Mouse (Mus musculus) midbrain, postnatal 0 days (tissue): ENCODE results near the gene Atoh8. TPM values are rescaled to one million over a fixed set of nuclear protein-coding genes. Genes with fewer than 3 reads are reported as not detected.

Experiments
- ATAC-seq: fragments of 200-750 bp; cut with Nextera tagmentation; 2 replicates; pipeline ENCODE4 v1.8.0; 2017; ENCODE audit warnings: moderate number of reproducible peaks, mild to moderate bottlenecking, moderate TSS enrichment, moderate library complexity; ENCODE audit not compliant: low FRiP score
- DNase-seq: peaks from one replicate; pipeline ENCODE4 v3.0.0-alpha.2; 2015; ENCODE audit warnings: low spot score
- H3K27ac ChIP-seq: fragments of 300-500 bp; sonication (generic); 2 replicates; pipeline ENCODE4 v1.5.1; 2014; ENCODE audit warnings: low read depth, mild to moderate bottlenecking, low read length, mixed read lengths
- H3K27me3 ChIP-seq: fragments of 300-500 bp; sonication (generic); 2 replicates; pipeline ENCODE4 v1.6.1; 2014; ENCODE audit warnings: low read length, control low read depth, mixed read lengths; ENCODE audit not compliant: insufficient read depth
- H3K36me3 ChIP-seq: fragments of 300-500 bp; sonication (generic); 2 replicates; pipeline ENCODE4 v1.6.1; 2014; ENCODE audit warnings: low read length, control low read depth, mixed read lengths; ENCODE audit not compliant: insufficient read depth
- H3K4me1 ChIP-seq: fragments of 300-500 bp; sonication (generic); 2 replicates; pipeline ENCODE4 v1.6.1; 2014; ENCODE audit warnings: mild to moderate bottlenecking, control low read depth, antibody characterized with exemption, low read length, mixed read lengths; ENCODE audit not compliant: insufficient read depth
- H3K4me2 ChIP-seq: fragments of 300-500 bp; sonication (generic); 2 replicates; pipeline ENCODE4 v1.6.1; 2014; ENCODE audit warnings: low read depth, mild to moderate bottlenecking, low read length, mixed read lengths; ENCODE audit not compliant: poor library complexity, severe bottlenecking
- H3K4me3 ChIP-seq: fragments of 300-500 bp; sonication (generic); 2 replicates; pipeline ENCODE4 v1.5.1; 2014; ENCODE audit warnings: low read depth, mild to moderate bottlenecking, low read length, moderate library complexity
- H3K9ac ChIP-seq: fragments of 300-500 bp; sonication (generic); replicated peaks from 2 replicates; pipeline ENCODE4 v1.6.1; 2014; ENCODE audit warnings: mild to moderate bottlenecking, low read length, moderate library complexity, mixed read lengths; ENCODE audit not compliant: poor library complexity, severe bottlenecking
- H3K9me3 ChIP-seq: fragments of 300-500 bp; sonication (generic); 2 replicates; pipeline ENCODE4 v1.6.1; 2016; ENCODE audit warnings: low read length, control low read depth
- CTCF ChIP-seq: IDR thresholded peaks from 2 replicates; pipeline ENCODE4 v1.5.1; 2016; ENCODE audit warnings: antibody characterized with exemption, mild to moderate bottlenecking
- WGBS: fragments of 180-500 bp; shearing (Covaris S2); extraction: QIAGEN DNeasy Blood & Tissue Kit; methylation state at CpG from one replicate; pipeline ENCODE4 v1.1.7; 2014; 5-methylcytosine and 5-hydroxymethylcytosine counted together
- polyA plus RNA-seq: library from polyadenylated mRNA; unstranded; fragments of >200 nt; fragmentation: Nextera tagmentation; extraction: Ambion mirVana; gene quantifications from 2 replicates; pipeline ENCODE4 v1.2.1, GENCODE M21; 2015
- total RNA-seq: library from RNA; depleted of rRNA; stranded (reverse); fragments of >200 nt; gene quantifications from 2 replicates; pipeline ENCODE4 v1.2.3, GENCODE M21; 2014

Atoh8 gene
- total and polyA plus RNA-seq, 2 experiments from 2014 or later: 1.8 to 2.3 TPM

DNA sequence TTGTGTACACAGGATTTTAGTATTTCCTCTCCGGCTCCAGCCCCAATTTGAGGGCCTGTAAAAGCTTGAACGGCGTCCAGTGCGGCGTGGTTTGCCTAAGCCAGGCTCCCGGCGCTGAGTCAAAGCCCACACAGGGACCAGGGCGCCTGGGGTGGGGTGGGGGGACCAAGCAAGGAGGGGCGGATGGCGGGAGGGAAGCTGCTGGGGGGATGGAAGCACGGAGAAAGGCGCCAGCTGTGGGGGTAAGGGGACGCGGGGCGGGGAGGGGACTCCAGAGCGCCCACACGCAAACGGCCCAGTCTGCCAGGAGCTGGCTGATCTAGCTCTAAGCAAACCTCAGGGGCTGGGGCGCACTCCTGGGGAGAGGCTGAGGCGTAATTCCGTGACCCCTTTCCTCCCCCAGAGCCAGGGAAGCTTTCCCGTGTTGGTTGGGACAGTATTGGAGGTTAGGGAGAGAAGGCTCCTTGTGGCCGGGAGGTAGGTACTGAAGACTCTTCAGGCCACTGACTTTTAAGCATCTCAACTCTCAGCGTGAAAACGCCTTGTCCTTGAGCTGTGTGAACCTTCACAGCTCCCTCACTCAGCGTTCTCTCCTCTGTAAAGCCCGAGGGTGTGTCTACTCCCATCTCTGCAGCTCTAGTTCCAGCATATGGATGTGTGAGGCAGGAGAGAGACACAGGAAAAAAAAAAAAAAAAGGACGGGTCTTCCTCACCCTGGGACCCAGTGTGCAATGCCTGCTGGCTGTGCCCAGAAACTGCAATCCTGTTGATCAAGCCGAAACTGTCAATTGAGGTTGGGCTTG lies 46.1 kb downstream of the Atoh8 start:
- Histone ChIP-seq H3K36me3 (no peaks in the 10 kb centered on the region), H3K4me3 (peak overlapping the region; percentile 15; the same call in 1 of the 2 replicates), H3K27ac (no peak overlapping the region), H3K4me2 (peak overlapping the region; percentile 44), H3K9ac (peak overlapping the region; percentile 24; the same call in 1 of the 2 replicates), H3K27me3 (peaks cover 13% of the 10 kb centered on the region), H3K4me1 (peaks cover 6% of the 10 kb centered on the region), H3K9me3 (no peaks in the 10 kb centered on the region)
- DNase-seq: peak; percentile 32
- ATAC-seq: no peak
- no peak for TF ChIP-seq CTCF
- WGBS: 4% methylated on average over 28 of the region's 29 CpGs

DNA sequence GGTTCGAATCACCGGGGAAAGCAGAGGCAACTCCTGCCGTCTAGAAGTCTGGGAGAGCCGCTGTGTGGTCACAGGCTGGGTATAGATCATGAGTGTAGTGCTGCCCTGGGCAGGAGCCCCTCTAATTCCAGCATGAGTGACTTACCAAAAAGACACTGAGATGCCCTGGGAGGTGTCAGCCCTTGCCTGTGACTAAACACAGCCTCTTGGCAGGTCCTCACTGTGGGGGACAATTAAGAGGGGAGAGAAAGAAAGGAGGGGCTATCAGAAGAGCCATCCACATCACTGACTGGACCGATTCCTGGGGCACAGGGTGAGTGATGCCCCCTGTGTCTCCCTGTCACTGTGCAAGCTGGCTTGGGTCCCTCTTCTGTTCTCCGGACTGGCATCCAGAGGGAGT lies 48.6 kb downstream of the Atoh8 start:
- WGBS: 83% methylated on average over 6 of the region's 6 CpGs
- ATAC-seq (no peak), DNase-seq (no peak)
- H3K36me3 ChIP-seq: no peaks in the 10 kb centered on the region
- peaks cover 6% of the 10 kb centered on the region for H3K4me1 ChIP-seq
- no peaks in the 10 kb centered on the region for H3K9me3 ChIP-seq
- H3K4me2 ChIP-seq: no peak overlapping the region
- no peak overlapping the region for H3K4me3 ChIP-seq
- H3K27ac ChIP-seq: no peak overlapping the region
- no peak for TF ChIP-seq CTCF
- no peak overlapping the region for H3K9ac ChIP-seq
- H3K27me3 ChIP-seq: peaks cover 13% of the 10 kb centered on the region

DNA sequence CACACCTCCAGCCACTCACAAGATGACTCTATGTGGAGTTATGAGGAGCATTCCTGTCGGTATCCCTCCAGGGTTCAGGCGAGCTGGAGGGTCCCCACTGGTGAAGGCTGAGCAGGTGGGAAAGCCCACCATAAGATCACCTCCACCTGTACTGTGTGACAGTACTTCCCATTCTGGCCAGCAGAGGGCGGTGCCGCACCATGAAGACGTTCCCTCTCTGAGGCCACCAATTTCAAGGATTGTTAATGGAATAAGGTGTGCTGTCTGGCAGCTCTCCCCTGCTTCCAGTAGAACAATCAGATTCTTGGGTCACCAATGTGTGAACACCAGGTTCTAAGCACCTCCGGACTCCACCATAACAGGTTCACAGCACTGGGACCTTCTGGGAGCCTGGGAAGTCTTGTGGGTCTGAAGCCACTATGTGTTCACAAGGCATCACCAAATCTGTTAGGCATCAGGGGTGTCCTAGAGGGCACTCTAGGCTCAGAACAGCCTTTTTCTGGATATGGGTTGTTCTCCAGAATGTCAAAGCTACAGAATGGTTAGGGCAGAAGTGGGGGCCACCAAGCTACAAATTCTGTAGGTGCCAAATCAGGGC lies 49.4 kb downstream of the Atoh8 start:
- 4% methylated on average over 6 of the region's 6 CpGs for WGBS
- peak; percentile 75 for ATAC-seq
- H3K36me3 ChIP-seq: no peaks in the 10 kb centered on the region
- no peaks in the 10 kb centered on the region for H3K9me3 ChIP-seq
- TF ChIP-seq CTCF: peak; percentile 98
- no peak overlapping the region for H3K4me2 ChIP-seq
- H3K27me3 ChIP-seq: peaks cover 13% of the 10 kb centered on the region
- no peak overlapping the region for H3K9ac ChIP-seq
- DNase-seq: peak; percentile 78
- H3K4me1 ChIP-seq: peaks cover 6% of the 10 kb centered on the region
- no peak overlapping the region for H3K27ac ChIP-seq
- no peak overlapping the region for H3K4me3 ChIP-seq

DNA sequence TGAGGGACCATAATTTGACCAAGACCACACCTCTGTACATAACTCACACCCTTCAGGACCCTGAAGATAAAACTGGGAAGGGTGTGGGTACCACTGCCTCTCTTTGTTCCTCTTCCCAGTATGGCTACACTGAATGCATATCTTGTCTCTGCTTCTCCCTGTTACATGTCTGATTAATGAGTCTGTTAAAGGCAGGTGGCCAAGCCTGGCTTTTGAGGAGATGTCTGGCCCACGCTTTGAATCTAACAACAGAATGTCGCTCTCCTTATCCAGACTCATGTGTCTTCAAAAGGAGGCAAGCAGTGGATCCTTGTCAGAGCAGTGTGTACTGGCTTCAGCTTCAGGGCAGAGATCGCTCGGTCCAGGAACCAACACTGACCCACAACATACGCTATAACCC lies 50.8 kb downstream of the Atoh8 start:
- ATAC-seq (no peak), DNase-seq (no peak)
- H3K4me3 ChIP-seq: no peak overlapping the region
- H3K4me1 ChIP-seq: peaks cover 6% of the 10 kb centered on the region
- no peak overlapping the region for H3K27ac ChIP-seq
- no peaks in the 10 kb centered on the region for H3K36me3 ChIP-seq
- 93% methylated on average over 5 of the region's 5 CpGs for WGBS
- peaks cover 13% of the 10 kb centered on the region for H3K27me3 ChIP-seq
- TF ChIP-seq CTCF: no peak
- H3K9me3 ChIP-seq: no peaks in the 10 kb centered on the region
- H3K9ac ChIP-seq: no peak overlapping the region
- no peak overlapping the region for H3K4me2 ChIP-seq

DNA sequence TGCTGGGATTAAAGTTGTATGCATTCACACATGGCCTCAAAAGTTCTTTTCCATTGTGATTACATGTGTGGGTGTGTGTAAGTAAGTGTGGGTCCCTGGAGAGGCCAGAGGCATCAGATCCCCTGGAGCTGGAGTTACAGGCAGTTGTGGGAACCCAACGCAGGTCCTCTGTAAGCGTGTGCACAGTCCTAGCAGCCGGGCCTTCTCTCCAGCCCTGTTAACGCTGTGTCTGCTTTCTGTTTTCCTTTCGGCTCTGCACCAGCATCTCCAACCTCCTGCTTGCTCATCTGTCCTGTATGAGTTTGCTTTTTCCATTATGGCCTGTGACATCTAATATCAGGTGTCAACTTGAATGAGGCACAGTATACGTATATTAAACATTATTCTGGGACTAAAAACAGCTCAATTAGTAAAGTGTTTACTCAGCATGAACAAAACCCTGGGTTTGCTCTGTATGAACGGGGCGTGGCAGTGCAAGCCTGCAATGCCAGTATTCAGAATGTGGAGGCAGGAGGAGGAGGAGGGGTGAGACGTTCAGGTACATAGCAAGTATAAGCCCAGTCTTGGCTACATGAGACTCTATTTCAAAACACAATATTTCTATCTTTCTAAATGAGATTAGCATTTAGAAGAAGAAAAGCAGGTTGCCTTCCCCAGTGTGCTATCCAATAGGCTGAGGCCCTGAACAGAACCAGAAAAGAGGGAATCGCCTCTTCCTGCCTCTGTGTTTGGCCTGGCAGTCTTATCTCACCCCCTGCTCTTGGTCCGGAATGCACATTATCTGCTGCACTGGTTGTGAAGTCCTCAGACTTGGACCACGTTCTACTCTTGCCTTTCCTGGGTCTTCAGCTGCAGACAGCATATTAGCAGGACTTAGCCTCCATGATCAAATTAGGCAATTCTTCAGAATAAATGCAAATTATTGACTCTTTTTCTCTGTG lies 55.5 kb downstream of the Atoh8 start:
- Histone ChIP-seq H3K4me1 (no peaks in the 10 kb centered on the region), H3K4me2 (no peak overlapping the region), H3K27me3 (no peaks in the 10 kb centered on the region), H3K27ac (no peak overlapping the region), H3K9ac (no peak overlapping the region), H3K36me3 (no peaks in the 10 kb centered on the region), H3K9me3 (no peaks in the 10 kb centered on the region), H3K4me3 (no peak overlapping the region)
- DNase-seq (no peak), ATAC-seq (no peak)
- TF ChIP-seq CTCF: no peak
- 87% methylated on average over 12 of the region's 12 CpGs for WGBS
